Mouse (Mus musculus) urinary bladder, postnatal 10 days (tissue): ENCODE measurements around the gene Cdca3.

Experiments
- DNase-seq: peaks from one replicate; pipeline ENCODE4 v3.0.0; 2022; ENCODE audit warnings: low spot score

Cdca3 gene

DNA sequence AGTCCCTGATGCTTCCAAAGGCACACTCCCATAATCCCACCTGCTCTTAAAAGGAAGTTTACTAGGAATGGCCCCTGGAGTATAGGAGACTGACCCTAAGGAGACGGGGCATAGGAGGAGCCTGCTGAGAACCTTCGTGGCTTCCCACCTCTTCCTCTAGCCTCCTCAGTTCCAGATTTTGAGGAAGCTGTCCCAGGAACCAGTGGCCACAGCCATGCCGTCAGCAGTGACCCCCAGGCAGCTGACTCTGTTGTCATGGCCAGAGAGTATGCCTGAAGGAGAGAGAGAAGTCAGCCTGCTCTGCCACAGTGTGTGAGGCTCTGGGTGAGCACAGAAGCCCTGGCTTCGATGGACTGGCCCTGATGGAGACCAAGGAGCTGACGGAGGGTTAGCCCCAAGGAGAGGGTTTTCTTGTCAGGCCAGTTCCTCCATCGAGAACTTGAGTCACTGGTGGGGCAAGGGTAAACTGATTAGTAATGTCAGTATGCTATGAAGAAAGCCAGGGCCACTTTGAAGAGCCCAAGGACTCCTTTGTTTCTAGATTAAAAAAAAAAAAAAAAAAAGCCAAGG is 5.2 kb downstream of the Cdca3 start:
- DNase-seq = no peak

DNA sequence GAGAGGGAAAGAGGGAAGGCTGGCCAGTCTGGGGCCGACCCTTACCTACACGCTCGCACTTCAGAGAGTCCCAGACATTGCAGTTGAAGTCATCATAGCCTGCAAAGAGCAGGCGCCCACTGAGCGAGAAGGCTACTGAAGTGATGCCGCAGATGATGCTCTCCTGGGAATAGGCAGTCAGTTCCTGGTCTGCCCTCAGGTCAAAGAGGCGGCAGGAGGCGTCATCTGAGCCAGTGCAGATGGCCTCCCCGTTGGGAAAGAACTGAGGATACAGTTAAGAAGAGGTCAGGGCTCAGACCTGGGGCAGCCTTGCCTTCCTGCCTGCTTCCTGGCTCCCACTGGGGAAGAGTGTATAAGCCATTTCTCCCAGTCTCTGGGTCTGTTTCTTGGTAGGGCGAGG is 6.2 kb downstream of the Cdca3 start:
- DNase-seq = no peak

DNA sequence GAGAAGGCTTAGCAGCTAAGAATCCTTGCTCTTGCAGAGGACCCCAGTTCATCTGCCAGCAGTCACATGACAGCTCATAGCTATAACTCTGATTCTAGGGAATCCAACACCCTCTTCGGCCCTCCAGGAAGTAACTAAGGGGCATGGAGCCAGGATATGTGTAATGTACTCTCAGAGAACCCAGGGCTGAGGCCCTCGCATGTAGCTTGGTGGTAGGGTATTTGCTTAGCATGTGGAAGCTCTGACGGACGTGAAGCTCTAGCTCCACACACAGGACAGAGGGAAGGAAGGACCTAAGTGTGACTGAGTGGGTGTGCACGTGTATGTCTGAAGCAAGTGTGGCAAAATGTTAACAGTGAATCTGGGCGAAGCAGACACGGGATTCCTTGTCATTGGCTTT is 7.1 kb downstream of the Cdca3 start:
- DNase-seq = no peak

DNA sequence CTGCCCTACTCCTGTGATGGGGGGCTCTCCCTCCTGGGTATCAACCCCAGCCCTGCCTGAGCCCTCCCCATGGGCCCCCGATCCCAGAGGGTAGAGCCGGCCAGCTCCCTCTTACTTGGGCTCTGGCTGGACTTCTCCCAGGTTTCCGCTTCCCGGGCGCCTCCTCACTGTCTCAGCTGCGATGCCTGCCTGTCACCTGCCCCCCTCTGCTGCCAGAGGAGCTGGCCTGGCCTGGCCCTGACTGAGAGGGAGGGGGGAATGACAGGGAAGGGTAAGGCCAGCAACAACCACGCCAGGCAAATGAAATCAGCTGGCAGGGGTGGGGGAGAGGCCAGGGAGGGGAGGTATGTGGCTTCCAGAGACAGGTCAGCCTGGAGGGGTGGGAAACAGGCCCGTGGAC is 10.5 kb downstream of the Cdca3 start:
- DNase-seq = no peak

DNA sequence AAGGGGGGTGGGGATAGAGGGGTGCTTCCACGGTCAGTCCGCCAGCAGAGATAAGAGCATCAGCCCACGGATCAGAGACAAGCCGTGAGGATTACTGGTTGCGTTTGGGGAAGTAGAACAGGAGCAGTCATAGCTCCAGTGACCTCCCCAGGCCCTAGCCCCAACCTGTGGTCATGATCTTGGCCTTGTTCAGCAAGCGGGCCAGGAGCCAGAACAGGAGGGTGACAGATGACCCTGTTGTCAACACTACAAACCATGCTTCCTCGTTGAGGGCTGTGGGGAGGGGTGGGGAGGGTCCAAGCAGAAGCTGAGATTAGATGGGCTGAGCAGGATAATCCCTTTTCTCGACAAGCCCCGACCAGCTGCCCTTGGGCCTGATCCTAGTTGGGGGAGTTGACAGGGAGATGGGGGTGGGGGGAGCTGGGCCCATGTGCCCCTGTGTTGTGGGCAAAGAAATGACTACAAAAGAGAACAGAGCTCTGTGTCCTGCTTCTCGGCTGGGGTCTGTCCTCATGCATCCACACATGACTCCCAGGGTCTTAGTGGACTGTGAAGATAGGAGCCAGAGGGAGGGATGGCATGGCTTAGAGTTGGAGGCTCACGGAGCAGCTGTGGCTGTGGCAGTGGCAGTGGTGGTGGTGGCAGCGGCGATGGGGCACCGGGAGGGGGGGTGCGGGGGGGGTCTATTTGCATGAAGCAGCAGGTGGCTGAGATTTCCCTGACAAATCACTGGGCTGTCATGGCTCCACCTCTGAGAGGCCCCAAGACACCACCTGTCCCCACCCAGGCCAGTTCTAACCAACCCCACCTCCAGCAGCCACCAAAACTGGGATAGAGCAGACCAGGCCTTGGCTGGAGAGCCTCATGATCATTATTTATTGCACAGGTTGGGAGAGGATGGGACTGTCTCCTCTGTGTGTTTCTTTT is 11.2 kb downstream of the Cdca3 start, which contains the start of gene Gnb3:
Gene Gnb3 (minus strand): TSS at position 35 of the 927 bp plus-strand sequence.
- DNase-seq = no peak

DNA sequence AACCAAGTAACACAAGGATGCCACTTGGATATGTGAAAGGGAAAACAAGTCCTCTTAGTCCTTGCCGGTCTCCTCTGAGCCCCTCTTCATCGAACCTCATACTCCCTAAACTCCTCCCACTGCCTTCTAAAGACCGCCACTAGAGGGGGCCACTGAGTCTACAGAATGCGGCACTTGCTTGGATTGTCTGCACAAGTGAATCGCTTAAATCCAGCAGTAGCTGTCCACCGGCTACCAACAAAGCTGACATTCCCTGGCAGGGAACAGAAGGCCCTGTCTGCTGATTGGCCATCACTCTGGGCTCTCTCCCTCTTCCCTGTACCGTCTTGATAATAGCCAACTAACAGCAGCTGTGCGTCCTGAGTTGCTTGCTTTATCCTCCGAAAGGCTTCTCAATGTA is 18.0 kb downstream of the Cdca3 start:
- DNase-seq = peak; percentile 73

DNA sequence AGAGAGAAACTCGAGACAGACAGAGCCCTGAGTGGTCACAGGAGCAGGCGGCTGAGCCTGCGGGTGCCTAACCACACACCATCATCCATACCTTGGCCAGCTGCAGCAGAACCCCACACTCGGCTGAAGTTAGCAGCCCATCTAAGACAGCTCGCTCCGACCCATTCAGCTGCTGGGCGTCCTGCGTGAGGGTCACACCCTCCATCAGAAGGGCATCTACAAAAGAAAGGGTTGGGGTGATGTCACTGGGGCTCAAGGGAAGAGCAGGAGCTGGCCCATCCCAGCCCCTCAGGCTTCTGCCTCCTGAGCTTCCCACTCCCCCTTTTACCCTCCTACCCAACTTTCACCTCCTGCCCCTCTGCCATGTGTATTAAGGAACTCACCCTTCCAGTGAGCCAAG is 21.2 kb downstream of the Cdca3 start:
- DNase-seq = no peak

DNA sequence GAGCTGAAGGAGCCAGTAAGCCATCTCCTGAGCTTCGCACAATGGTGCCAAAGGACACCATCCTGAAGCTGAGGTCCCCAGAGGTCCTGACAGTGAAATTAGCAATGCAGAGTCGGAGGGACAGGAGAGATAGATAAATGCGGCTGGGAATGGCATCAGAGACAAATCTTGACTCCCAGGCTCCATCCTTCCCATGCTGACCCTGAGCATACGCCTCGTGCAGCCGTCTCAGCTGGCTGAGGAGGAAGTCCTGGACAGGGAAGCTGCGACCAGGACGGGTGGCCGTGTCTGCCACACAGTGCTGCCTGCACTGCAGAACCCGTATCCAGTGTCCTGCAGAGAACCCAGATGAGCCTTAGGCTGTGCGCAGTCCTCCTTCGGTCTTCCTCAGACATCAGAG is 25.3 kb downstream of the Cdca3 start:
- DNase-seq = no peak

DNA sequence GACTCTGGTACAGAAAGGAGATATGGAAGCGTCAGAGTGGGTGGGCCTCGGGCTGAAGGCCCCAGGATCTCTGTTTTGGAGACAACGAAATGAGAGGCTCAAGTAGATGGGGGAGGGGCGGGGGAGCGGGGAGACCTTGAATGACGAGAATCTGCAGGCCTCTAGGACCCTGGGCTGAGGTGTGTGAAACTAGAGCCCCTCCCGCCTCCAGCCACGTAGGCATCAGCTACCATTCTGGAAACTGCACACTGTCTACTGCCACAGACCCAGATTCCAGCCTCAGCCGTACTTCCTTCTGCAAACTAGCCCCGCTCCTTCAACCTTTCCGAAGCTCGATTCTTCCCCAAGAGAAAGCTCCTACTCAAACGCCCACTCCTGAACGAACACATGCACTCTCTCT is 27.0 kb downstream of the Cdca3 start:
- no peak for DNase-seq

DNA sequence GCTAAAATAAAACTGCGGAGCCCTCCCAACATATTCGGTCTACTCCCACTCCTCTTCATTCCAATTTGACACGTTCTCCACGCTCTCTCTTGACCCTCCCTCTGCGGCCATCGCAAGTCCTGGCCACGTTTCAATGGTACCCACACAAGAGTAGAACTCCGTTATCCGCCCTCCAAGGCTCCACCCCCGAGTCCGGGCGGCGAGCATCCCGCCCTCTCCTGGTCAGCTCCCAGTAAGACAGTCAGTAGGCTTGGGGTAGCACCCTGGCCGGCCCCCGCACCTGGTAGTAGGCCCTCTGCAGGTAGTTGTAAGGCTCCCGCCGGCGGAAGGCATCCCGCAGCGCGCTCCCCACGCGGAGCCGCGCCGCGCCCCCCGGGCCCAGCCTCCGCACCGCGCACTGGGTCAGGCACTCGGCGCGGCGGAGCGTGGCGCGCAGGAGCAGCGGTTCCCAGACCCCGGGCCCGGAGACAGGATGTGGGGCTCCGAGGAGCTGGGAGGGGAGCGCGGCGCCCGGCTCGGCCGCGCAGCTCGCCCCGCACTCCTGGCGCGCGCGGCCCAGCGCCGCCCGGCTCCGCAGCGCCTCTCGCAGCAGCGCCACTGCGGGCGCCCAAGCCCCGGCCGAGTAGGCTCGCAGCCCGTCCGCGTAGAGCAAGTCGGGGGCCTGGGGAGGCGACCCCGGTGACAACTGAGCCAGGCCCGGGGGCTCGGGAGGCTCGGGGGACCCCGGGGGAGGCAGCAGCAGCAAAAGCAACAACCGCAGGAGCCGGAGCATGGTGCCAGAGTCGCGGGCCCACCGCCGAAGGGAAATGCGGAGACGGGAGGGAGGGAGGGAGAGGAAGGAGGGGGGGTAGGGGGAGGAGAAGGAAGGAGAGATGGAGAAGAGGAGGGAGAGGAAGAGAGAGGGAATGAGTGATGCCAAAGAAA is 27.8 kb downstream of the Cdca3 start, which contains the start of gene P3h3:
Gene P3h3 (minus strand): TSS at position 837 of the 924 bp plus-strand sequence.
- peak; percentile 40 for DNase-seq

DNA sequence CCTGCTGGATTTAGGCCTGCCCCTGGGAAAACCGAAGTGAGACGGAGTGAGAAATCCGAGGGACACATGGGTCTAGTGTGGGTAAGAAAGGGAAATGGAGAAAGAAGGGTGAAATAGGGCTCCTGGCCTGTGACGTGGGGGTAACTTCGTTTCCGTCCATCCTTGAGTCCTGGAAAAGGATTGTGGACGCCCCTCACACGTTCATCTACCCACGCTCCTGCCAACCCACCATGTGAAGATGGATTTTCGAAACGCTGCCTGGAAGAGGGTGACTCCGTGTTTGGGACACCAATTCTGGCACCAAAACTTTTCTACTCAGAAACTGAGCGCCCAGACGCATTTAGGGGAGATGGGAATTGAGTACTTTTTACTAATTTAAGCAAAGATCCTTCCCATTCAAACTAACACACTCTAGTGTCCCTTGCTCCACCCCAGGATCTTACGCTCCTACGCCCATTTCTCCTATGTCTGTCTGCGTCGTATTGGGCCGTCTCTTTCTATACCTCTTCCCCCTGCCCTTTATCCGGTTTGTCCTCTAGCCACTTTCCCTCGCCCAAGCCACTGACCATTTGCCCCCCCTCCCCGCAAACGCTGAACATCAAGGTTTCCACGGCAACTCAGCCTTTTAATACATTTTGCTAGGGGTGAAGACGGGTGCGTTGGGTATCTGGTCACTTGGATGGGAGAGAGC is 28.6 kb downstream of the Cdca3 start:
- DNase-seq = no peak

DNA sequence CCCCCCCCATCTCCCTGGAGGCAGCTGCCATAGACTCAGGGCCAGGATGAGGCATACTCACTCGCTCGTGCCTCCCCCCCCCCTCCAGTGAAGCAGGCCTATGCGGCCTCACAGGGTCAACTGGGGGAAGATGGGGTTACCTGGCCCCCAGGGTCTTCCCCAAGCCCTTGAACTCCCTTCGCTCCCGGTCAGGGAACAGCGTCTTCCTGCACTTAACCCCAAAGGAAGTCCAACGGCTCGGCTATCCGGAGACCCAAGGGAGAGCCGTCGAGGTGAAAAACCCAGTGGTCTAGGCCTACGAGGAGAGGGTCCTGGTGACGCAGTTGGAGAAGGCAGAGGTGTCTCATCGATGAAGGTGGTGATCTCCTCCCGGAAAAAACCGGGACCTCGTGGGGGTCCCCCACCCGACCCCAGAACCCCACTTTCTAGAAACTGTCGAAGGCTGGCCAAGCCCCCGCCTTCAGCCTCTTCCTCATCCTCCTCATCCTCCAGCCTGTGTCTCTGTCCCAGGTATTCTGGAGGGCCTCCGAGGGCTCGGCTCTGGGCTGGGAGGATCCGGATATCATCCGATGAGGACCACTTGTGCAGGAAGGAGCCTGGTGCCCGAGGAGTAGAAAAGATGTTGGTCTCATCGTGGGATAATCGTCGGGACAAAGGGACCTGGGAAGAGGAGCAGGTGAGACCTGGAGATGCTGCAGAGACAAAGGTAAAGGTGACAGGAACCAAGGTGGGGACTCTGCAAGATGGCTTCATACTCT is 29.4 kb downstream of the Cdca3 start:
- DNase-seq = no peak

DNA sequence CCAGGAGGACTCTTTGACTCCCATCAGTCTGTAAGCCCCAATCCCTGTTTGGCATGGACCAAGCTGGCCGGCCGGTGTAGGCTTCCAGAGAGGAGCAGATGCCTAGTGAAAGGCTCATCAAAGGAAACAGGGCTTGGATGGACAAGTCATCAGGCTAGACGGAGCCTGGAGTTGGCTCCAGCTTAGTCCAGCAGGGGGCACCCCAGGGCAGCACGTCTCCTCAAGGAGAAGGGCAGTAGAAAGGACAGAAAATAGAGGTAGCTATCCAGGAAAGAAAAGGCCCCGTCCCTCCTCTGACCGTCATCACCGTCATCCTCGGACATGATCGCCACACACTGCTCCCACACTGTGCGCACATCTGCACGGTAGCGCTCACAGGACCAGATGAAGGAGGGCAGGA is 30.4 kb downstream of the Cdca3 start:
- DNase-seq = peak; percentile 65

DNA sequence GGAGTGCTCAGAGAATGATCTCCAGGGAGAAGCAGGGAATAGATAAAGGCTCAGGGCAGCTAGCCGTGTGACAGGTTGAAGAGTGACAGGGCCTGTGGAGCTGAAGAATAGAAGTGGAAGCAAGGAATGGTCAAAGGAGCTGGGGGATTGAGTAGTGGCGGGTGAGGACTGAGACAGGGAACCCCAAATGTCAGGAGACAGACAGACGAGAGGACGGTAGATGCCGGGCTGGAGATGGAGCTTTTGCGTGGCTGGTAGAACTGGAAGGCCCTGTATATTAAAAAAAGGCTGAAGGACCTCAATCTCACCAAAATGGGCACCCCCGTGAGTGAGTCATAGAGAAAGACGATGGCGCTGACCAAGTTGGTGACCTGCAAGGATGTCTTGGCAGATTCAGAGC is 31.2 kb downstream of the Cdca3 start:
- no peak for DNase-seq

DNA sequence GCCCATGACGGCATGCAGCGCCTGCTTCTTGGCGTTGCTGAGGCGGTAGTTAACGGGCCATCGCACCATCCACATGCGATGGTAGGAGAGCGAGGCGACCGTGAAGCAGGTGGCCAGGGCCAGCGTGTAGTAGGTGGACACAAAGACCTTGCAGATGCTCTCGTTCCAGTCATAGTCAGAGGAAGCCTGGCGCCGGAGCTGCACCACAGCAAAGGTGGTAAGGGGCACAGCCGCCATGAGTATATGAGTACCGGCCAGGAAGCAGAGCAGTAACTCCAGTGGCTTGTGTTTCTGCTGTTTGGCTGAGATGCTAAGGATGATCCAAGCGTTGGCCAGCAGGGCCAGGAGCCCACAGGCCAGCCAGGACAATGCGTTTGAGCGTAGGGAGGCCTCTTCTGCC is 31.9 kb downstream of the Cdca3 start:
- DNase-seq = no peak

DNA sequence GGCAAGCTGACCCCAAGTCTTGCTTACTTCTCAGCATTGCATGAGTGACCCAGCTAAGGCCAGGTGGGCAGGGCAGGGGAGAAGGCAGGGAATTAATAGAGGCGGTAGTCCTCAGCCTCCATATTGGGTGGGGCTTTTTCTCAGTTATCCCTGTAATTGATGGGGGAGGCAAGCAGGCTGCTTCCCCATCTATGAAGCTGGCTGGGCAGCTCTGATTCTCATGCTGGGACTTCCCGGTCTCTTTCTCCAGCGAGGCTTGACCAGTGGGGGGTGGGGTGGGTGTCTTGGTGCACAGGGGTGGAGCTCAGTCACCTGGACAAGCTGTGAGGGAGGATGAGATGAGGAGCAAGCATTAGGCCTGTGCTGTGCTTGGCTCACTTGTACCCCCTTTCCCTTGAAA is 32.5 kb downstream of the Cdca3 start:
- no peak for DNase-seq

DNA sequence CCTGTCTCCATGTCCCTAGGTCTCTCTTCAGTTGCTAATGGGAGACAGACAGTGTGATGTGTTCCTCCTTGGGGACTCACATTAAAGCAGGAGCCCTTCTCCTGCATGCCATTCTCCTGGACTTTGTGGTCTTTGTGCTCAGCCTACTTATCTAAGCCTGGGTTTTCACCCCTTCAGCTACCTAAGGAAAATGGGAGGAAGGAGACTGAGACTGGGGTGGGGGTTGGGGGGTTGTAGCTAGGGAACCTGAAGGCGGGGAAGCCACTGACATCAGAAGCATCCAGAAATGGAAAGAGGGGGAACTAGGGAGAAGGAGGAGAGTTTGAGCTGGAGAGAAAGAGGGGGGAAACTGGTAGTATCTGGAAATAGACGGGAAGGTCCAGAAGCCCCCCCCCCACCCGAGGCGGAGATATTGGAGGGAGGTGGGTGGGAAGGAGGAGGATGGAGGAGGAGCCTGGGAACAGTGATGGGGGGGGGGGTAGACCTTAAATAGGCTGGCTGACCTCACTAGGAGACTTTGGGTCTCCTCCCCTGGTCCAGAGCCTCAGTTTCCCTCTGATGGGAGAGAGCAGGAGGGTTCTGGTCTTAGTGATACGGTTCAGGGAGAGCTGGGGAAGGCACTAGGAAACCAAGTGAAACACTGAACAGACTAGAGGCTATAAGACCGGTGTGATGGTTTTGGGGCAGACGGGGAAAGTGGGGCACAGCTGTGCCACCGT is 33.2 kb downstream of the Cdca3 start:
- DNase-seq = no peak

DNA sequence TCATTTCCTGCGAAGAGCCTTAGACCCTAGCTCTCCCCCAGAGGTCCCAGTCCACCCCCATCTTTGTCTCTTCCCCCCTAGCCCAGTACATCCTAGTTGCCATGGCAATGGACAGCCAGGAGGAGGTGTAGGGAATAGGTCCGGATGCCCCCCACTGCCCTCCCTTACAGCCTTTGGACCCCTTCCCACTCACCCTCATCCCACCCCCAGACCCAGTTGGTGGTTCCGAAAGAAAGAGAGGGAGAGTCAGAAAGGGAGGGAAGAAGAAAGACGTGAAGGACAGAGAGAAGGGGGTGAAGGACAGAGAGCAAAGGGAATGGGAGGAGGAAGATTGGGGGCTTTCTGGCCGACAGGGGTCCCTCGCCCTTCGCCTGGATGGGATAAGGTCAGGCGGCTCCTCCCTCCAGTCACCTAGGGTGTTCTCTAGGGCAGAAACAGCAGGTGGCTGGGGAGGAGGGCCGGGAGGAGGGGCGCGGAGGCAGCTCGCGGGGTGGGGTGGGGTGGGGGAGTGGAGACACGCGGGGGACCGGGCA is 33.8 kb downstream of the Cdca3 start:
- DNase-seq = no peak

DNA sequence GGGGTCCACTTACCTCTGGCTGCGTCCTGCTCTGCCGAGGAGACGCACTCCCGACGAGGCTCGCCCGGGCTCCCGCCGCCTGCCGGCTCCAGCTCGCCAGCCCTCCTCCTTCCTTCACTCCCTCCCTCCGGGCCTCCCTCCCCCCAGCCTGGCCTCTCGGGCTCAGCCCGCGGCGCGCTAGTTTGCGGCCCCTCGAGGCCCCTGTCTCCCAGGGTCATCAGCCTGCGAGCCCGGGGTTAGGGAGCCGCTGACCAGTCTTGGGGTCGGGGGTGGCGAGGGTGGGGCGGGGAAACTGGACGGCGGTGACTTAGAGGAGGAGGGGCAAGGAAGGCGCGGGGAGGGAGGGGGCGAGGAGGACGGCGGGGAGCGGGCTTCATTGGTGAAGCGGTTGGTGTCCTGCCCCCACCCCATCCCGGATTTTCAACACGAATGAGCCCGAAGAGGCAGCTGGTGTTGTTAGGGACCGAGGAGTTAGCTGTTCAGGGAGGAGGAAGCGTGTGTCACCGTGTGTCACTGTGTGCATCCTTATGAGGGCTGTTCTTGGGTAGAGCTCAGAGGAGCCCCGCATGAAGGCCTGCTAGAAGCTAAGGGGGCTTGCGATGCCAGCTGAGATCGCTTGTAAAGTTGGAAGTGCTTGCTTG is 34.4 kb downstream of the Cdca3 start, which contains the start of gene Gpr162:
Gene Gpr162 (minus strand): TSS at position 326 of the 641 bp plus-strand sequence.
- no peak for DNase-seq
